Mouse (Mus musculus) neural tube, embryonic 11.5 days (tissue): ENCODE measurements around the gene Praf2. TPM values are rescaled to one million over a fixed set of nuclear protein-coding genes. Genes with fewer than 3 reads are reported as not detected.
A peak's percentile ranks its signal among the peaks of the same experiment; 100 is the strongest.
"Not testable (repeated sequence)": the region's sequence is repeated elsewhere in the genome, so short reads cannot be mapped to it uniquely, and the experiment has no call there.

ENCODE experiments used
- ATAC-seq: fragments of 200-750 bp; cut with Nextera tagmentation; 2 replicates; pipeline ENCODE4 v1.8.0; 2017; ENCODE audit warnings: moderate number of reproducible peaks, mild to moderate bottlenecking, moderate TSS enrichment, moderate library complexity; ENCODE audit not compliant: insufficient read depth, low FRiP score, low TSS enrichment
- DNase-seq: peaks from one replicate; pipeline ENCODE4 v3.0.0-alpha.2; 2015; ENCODE audit warnings: low spot score
- H3K27ac ChIP-seq: fragments of 300-500 bp; sonication (generic); 2 replicates; pipeline ENCODE4 v1.5.1; 2014; ENCODE audit warnings: low read depth, mild to moderate bottlenecking, low read length
- H3K27me3 ChIP-seq: fragments of 300-500 bp; sonication (generic); 2 replicates; pipeline ENCODE4 v1.6.1; 2014; ENCODE audit warnings: mild to moderate bottlenecking, low read length, mixed read lengths; ENCODE audit not compliant: control insufficient read depth, insufficient read depth
- H3K36me3 ChIP-seq: fragments of 300-500 bp; sonication (generic); 2 replicates; pipeline ENCODE4 v1.6.1; 2014; ENCODE audit warnings: mild to moderate bottlenecking, low read length, moderate library complexity, mixed read lengths; ENCODE audit not compliant: control insufficient read depth, insufficient read depth
- H3K4me1 ChIP-seq: fragments of 300-500 bp; sonication (generic); 2 replicates; pipeline ENCODE4 v1.6.1; 2014; ENCODE audit warnings: low read length, mixed read lengths; ENCODE audit not compliant: control insufficient read depth, insufficient read depth
- H3K4me2 ChIP-seq: fragments of 300-500 bp; sonication (generic); 2 replicates; pipeline ENCODE4 v1.6.1; 2014; ENCODE audit warnings: low read depth, mild to moderate bottlenecking, moderate library complexity
- H3K4me3 ChIP-seq: fragments of 300-500 bp; sonication (generic); 2 replicates; pipeline ENCODE4 v1.5.1; 2014; ENCODE audit warnings: low read depth, low read length
- H3K9ac ChIP-seq: fragments of 300-500 bp; sonication (generic); 2 replicates; pipeline ENCODE4 v1.6.1; 2014; ENCODE audit warnings: mild to moderate bottlenecking, low read length
- H3K9me3 ChIP-seq: fragments of 300-500 bp; sonication (generic); 2 replicates; pipeline ENCODE4 v1.6.1; 2016; ENCODE audit warnings: low read length; ENCODE audit not compliant: control insufficient read depth
- WGBS: fragments of 180-500 bp; shearing (Covaris S2); extraction: QIAGEN DNeasy Blood & Tissue Kit; methylation state at CpG from one replicate; pipeline ENCODE4 v1.1.7; 2014; 5-methylcytosine and 5-hydroxymethylcytosine counted together
- polyA plus RNA-seq: library from polyadenylated mRNA; unstranded; fragments of >200 nt; fragmentation: Nextera tagmentation; extraction: Ambion mirVana; gene quantifications from 2 replicates; pipeline ENCODE4 v1.2.1, GENCODE M21; 2014

Praf2 gene
- polyA plus RNA-seq, 1 experiment from 2014 or later, result 102 TPM

DNA sequence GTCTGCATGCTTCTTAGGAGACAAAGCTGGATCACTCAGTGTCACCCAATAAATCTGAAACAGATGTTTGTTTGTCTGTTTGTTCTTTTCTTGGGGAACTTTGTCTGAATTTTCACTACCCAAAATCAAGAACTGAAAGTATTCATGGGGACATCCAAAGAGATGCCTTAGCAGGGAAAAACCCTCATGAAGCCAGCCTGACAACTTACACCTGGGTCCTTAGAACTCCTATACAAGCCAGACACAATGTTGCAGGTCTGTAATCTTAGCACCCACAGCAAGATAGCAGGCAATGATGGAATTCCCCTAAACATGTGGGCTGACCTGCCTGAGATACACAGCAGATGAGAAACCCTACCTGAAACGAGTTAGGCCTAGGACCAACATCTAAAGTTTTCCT, 16.7 kb downstream of the Praf2 start:
- WGBS, result 70% methylated on average over 1 of the region's 1 CpGs
- DNase-seq, result no peak
- H3K27ac ChIP-seq, result no peak overlapping the region

DNA sequence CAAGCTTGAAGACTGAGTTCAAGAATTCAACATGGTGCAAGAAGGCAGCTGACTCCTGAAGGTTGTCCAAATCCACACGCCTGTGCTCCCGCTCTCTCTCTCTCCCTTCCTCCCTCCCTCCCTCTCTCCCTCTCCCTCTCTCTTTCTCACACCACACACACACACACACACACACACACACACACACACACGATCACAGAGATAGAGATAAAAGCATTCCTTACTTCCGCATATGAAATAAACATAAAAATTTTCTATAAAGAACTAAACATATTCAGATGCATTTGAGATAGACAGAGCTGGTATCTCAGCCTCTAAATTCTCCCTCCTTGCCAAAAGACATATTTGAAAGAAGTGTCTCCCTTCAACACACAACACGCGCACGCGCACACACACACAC, 17.2 kb downstream of the Praf2 start:
- 97% methylated on average over 8 of the region's 8 CpGs for WGBS

More for the DNA sequence above, 16.7 kb downstream of the Praf2 start:
- no peaks in the 10 kb centered on the region for H3K9me3 ChIP-seq
- no peaks in the 10 kb centered on the region for H3K36me3 ChIP-seq
- ATAC-seq, result no peak
- H3K4me1 ChIP-seq, result no peaks in the 10 kb centered on the region
- no peak overlapping the region for H3K4me3 ChIP-seq
- H3K9ac ChIP-seq, result no peak overlapping the region
- H3K27me3 ChIP-seq, result no peaks in the 10 kb centered on the region
- H3K4me2 ChIP-seq, result no peak overlapping the region

DNA sequence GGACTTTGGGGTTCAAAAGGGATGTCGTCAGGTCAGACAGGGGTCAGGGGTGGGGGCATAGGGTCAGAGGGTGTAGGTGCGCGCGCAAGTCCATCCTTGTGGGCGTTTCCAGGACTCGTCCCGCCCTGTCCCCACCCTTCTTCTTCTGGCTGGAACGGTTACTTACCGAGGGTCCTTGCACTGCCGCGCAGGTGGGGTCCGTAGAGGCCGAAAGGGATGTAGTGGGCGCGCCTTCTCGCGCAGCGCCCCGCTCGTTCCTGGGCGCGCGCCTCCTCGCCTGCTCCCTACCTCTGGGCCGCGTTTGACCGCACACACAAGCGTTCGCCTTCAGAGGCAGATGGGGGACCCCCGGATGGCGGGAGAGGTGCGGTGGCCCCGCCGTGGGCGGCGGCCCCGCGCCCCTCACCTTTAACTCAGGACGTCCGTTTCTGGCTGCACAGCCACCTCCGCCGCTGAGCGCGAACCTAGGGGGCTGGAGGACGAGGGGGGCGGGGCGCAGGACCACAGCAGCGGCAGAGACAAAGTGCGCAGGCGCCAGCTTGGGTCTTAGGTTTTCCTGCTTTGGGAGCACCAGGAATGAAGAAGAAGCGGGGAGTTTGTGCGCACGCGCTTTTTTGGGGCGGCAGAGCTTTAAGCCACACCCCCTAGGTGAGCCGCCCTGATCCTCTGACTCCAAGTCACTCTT, 22.3 kb downstream of the Praf2 start, which contains the start of gene Ccdc120:
Gene Ccdc120 (minus strand): TSS at position 474 of the 685 bp plus-strand sequence.
- no peaks in the 10 kb centered on the region for H3K4me1 ChIP-seq
- H3K9ac ChIP-seq, result peak within 1 kb of the TSS; percentile 62
- DNase-seq (peak; percentile 85), ATAC-seq (peak; percentile 65; the same call in 1 of the 2 replicates)
- peak within 1 kb of the TSS; percentile 54 for H3K4me2 ChIP-seq
- WGBS, result 8% methylated on average over 40 of the region's 56 CpGs
- H3K4me3 ChIP-seq, result peak within 1 kb of the TSS; percentile 62
- no peak within 1 kb of the TSS for H3K27ac ChIP-seq
- no peaks in the 10 kb centered on the region for H3K9me3 ChIP-seq
- H3K36me3 ChIP-seq, result no peaks in the 10 kb centered on the region
- no peaks in the 10 kb centered on the region for H3K27me3 ChIP-seq

More for the DNA sequence above, 17.2 kb downstream of the Praf2 start:
- H3K9me3 ChIP-seq, result no peaks in the 10 kb centered on the region
- H3K27ac ChIP-seq, result no peak overlapping the region
- H3K9ac ChIP-seq, result no peak overlapping the region
- no peak overlapping the region for H3K4me3 ChIP-seq
- no peaks in the 10 kb centered on the region for H3K36me3 ChIP-seq
- DNase-seq (no peak), ATAC-seq (no peak)
- H3K27me3 ChIP-seq, result no peaks in the 10 kb centered on the region
- H3K4me2 ChIP-seq, result no peak overlapping the region
- H3K4me1 ChIP-seq, result no peaks in the 10 kb centered on the region

DNA sequence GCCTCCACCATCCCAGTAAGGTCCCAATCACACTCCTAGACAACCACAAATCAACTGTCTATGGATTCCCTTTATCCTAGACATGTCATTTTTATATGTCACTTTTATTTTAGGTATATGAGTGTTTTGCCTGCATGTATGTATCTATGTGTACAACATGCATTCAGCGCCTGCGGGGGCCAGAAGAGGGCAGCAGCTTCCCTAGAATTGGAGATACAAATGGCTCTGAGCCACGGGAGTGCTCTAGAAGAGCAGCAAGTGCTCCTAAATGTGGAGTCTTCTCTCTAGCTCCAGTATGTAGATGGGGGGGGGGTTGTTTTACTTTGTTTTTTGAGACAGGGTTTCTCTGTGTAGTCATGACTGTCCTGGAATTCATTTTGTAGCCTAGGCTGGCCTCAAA, 25.4 kb downstream of the Praf2 start:
- not testable (repeated sequence) for H3K27ac ChIP-seq, H3K27me3 ChIP-seq, ATAC-seq, H3K4me2 ChIP-seq, H3K9ac ChIP-seq, H3K4me1 ChIP-seq, DNase-seq, H3K9me3 ChIP-seq, H3K36me3 ChIP-seq, H3K4me3 ChIP-seq
- WGBS, result 26% methylated on average over 3 of the region's 3 CpGs

DNA sequence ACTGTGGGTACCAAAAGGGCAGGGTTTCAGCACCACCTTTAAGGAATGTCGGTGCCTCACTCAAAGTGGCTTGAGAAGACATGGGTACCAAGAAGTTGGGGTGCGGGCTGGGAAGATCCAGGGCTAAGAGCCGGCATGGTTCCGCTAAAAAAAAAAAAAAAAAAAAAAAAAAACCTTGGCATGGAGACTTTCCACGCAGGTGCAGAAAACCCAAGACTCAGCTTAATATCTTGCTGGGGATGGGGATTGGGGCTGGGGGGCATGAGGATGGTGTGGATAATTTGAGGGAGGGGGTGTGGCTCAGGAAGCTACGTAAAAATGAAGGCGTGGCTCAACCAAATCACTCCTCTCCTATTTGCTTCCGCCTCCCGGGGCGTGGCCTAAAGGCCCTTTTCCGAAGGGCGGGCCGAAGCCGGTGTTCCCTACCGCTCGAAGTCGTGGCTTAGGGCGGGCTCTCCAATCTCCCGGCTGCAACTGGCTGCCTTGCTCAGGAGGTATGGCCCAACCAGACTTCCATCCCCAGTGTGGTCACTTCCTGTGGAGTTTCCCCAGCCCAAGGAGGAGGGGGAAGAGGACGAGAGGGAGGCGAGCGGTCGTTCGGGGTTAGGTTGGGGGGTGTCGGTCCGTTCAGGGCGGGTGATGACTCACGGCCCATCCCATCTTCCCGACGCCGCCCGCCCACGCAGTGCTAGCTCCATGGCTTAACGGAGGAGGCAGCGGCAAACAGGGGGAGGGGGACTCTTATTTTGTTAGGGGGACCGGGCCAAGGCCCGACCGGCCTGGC, 34.1 kb downstream of the Praf2 start, which contains the start of gene Tfe3:
Gene Tfe3 (plus strand): TSS at position 424 of the 784 bp plus-strand sequence.
- DNase-seq, result peak; percentile 91
- Histone ChIP-seq H3K9ac (peak within 1 kb of the TSS; percentile 47), H3K9me3 (no peaks in the 10 kb centered on the region), H3K27ac (no peak within 1 kb of the TSS), H3K4me1 (no peaks in the 10 kb centered on the region; the same call in 1 of the 2 replicates), H3K4me3 (peak within 1 kb of the TSS; percentile 63), H3K4me2 (peak within 1 kb of the TSS; percentile 65), H3K27me3 (no peaks in the 10 kb centered on the region), H3K36me3 (no peaks in the 10 kb centered on the region)
- ATAC-seq, result peak; percentile 94
- WGBS, result 16% methylated on average over 36 of the region's 38 CpGs

DNA sequence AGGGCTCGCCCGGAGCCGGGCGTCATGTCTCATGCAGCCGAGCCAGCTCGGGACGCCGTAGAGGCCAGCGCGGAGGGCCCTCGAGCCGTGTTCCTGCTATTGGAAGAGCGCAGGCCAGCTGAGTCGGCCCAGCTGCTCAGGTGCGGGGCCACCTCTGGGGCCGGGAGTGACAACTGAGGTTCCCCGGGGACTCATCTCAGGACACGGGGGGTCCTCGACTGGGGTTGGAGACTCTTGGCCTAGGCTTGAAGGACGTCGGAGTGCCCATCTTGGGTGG, 34.6 kb downstream of the Praf2 start:
- H3K4me3 ChIP-seq, result peak overlapping the region; percentile 63
- DNase-seq (no peak), ATAC-seq (peak; percentile 22; the same call in 1 of the 2 replicates)
- no peaks in the 10 kb centered on the region for H3K36me3 ChIP-seq
- H3K27ac ChIP-seq, result no peak overlapping the region
- 28% methylated on average over 20 of the region's 21 CpGs for WGBS
- H3K9ac ChIP-seq, result peak overlapping the region; percentile 47
- no peaks in the 10 kb centered on the region for H3K27me3 ChIP-seq
- H3K4me1 ChIP-seq, result no peaks in the 10 kb centered on the region; the same call in 1 of the 2 replicates
- no peaks in the 10 kb centered on the region for H3K9me3 ChIP-seq
- H3K4me2 ChIP-seq, result peak overlapping the region; percentile 65

DNA sequence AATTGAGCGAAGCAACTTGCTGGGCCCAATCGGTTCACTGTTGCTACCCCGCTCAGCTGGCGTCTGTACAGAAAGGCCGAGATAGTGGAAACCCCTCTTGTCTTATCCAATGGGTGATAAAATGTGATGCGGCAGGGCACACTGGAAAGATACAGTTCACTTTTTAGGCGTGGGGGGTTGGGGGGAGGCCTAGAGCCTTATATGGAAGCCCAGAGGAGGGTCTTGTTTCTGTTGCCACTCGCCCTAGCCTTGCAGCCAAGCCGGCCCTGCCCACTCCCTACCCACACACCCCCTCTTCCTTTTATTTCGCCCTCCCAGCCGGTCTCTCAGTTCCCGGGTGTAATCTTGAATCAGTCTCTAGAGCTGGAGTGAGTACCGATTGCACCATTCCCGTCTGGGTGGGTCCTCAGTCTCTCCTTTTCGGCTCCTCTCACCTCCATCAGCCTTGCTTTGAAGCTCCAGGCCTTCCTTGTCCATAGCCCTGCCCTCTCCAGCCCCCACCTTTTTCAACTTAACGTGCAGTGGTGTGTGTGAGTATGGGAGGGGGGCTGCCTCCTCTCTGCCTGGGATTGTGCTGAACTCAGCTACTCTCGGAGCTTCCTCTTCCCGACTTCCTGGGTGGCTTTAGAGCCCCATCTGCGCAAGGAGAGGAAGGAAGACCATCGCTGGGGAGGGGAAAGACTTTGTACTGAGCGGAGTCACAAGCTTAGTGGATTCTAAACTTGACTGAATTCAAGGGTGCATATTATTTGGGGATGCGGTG, 35.6 kb downstream of the Praf2 start:
- ATAC-seq, result no peak

DNA sequence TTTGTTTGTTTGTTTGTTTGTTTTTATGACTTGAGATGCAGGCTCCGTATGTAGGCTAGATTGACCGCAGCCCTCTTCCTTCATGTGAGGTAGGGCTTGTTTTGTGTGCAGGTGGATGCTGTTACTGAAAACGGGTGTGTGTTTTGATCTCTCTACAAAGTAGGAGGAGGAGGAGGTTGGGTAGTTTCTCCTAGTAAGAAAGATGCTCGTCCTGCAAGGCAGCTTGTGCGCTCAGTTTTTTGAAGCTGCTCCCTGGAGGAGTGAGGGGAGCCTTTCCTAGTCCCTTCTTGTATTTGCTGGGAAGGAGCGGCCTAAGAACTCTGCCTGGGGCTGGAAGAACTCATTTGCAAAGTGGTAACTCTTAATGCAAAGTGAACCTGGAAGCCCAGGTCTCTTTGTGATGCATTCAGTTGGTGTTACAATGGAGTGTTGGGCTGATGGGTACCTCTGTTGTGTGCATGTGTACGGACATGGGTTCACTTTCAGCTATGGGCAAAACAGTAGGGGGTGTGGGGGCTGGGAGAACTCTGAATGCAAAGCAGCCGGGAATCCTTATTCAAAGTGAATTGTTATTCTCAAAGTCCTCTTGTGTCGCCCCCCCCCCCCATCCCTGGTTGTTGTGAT, 36.5 kb downstream of the Praf2 start:
- Histone ChIP-seq H3K36me3 (0 out of 2 replicates have a peak, but pooled peaks cover 3% of the 10 kb centered on the region), H3K9ac (no peak overlapping the region), H3K4me2 (peak overlapping the region; percentile 65), H3K27me3 (no peaks in the 10 kb centered on the region), H3K27ac (no peak overlapping the region), H3K4me1 (no peaks in the 10 kb centered on the region; the same call in 1 of the 2 replicates), H3K4me3 (peak overlapping the region; percentile 63), H3K9me3 (no peaks in the 10 kb centered on the region)
- ATAC-seq (no peak), DNase-seq (no peak)
- 18% methylated on average over 9 of the region's 9 CpGs for WGBS

More for the DNA sequence above, 35.6 kb downstream of the Praf2 start:
- H3K9ac ChIP-seq, result peak overlapping the region; percentile 41
- no peak overlapping the region for H3K27ac ChIP-seq
- H3K36me3 ChIP-seq, result no peaks in the 10 kb centered on the region
- peak overlapping the region; percentile 65 for H3K4me2 ChIP-seq
- DNase-seq, result peak; percentile 24
- H3K4me3 ChIP-seq, result peak overlapping the region; percentile 63
- 18% methylated on average over 22 of the region's 22 CpGs for WGBS
- H3K4me1 ChIP-seq, result no peaks in the 10 kb centered on the region; the same call in 1 of the 2 replicates
- H3K9me3 ChIP-seq, result no peaks in the 10 kb centered on the region
- no peaks in the 10 kb centered on the region for H3K27me3 ChIP-seq
